Mouse (Mus musculus): Measurements from ENCODE around the gene Tshz3. TPM values are rescaled to one million over a fixed set of nuclear protein-coding genes. Genes with fewer than 3 reads are reported as not detected.

Gene Tshz3
- polyA plus RNA-seq, 1 experiment from 2014 or later: 4.1 TPM

DNA sequence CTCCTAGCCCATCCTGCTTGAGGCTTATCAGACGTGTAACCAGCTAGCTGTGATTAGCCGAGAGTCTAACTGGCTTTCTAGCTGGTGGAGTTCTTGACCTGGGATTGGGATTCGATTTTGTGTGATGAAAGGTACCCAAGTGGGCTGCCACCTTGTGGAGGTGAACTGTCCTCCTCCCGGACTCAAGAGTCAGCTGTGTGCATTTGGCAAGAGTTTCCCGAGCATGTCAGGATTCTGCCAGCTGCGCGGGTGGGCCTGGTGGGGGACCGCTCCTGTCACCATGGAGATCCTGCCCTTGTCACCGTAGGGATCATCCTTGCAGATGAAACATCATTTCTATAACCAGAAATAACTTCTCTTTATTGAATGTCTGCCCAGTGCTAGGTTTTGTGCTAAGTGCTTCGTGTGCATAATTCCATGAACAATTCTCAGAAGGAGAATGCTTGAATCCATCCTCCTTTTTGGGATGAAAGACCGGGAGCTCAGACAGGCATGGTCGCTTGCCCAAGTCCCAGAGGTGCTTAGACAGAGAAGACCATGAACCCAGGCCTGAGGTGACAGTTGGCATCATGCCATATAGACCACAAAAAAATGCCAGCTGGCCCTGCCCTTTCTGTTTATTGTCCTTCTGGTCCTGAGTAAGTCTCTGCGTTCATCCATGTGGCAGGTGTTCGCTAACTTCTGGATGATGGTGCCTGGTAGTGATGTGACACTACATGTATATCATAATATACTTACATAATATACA, 38.6 kb downstream of the Tshz3 start:
- ATAC-seq (no peak), DNase-seq (ENCODE audit: low spot score) (no peak)
- TF ChIP-seq EP300 (IDR thresholded peaks at IDR 0.05) (no peak), CTCF (IDR thresholded peaks at IDR 0.05) (peak; percentile 17; the same call in 1 of the 2 replicates)
- no peak overlapping the region for H3K4me3 ChIP-seq (ENCODE audit: low read depth, low read length)
- H3K27ac ChIP-seq (ENCODE audit: low read length): no peak overlapping the region
- no peak overlapping the region for H3K4me2 ChIP-seq (replicated peaks; ENCODE audit: low read depth, low read length)
- no peaks in the 10 kb centered on the region for H3K4me1 ChIP-seq (ENCODE audit: insufficient read depth, low read depth, low read length)
- H3K36me3 ChIP-seq (ENCODE audit: insufficient read depth, low read length): no peaks in the 10 kb centered on the region
- no peaks in the 10 kb centered on the region for H3K9me3 ChIP-seq (ENCODE audit: low read length)
- WGBS: 71% methylated on average over 14 of the region's 14 CpGs
- H3K27me3 ChIP-seq (replicated peaks; ENCODE audit: insufficient read depth, low read length): no peaks in the 10 kb centered on the region
- H3K9ac ChIP-seq (replicated peaks; ENCODE audit: low read depth): no peak overlapping the region

- TF ChIP-seq CTCF (IDR thresholded peaks at IDR 0.05): no peak
- no peak for TF ChIP-seq EP300 (IDR thresholded peaks at IDR 0.05)
- Histone ChIP-seq H3K36me3 (ENCODE audit: insufficient read depth, low read length) (no peaks in the 10 kb centered on the region), H3K27ac (ENCODE audit: low read length) (no peak overlapping the region), H3K4me3 (ENCODE audit: low read depth, low read length) (no peak overlapping the region), H3K4me2 (replicated peaks; ENCODE audit: low read depth, low read length) (no peak overlapping the region), H3K9me3 (ENCODE audit: low read length) (no peaks in the 10 kb centered on the region), H3K9ac (replicated peaks; ENCODE audit: low read depth) (no peak overlapping the region), H3K4me1 (ENCODE audit: insufficient read depth, low read depth, low read length) (no peaks in the 10 kb centered on the region), H3K27me3 (replicated peaks; ENCODE audit: insufficient read depth, low read length) (no peaks in the 10 kb centered on the region)
- WGBS: 90% methylated on average over 2 of the region's 2 CpGs
- DNase-seq (ENCODE audit: low spot score) (no peak), ATAC-seq (no peak)
These were observed 53.6 kb downstream of the Tshz3 start for GRCm38 (mm10) chr7:36751480-36751879.

GRCm38 (mm10) chr7:36767501-36768092, 69.7 kb downstream of the Tshz3 start:
- ATAC-seq (no peak), DNase-seq (ENCODE audit: low spot score) (no peak)
- Histone ChIP-seq H3K4me2 (replicated peaks; ENCODE audit: low read depth, low read length) (no peak overlapping the region), H3K9me3 (ENCODE audit: low read length) (no peaks in the 10 kb centered on the region), H3K4me1 (ENCODE audit: insufficient read depth, low read depth, low read length) (no peaks in the 10 kb centered on the region), H3K27me3 (replicated peaks; ENCODE audit: insufficient read depth, low read length) (no peaks in the 10 kb centered on the region), H3K4me3 (ENCODE audit: low read depth, low read length) (no peak overlapping the region), H3K9ac (replicated peaks; ENCODE audit: low read depth) (no peak overlapping the region), H3K27ac (ENCODE audit: low read length) (no peak overlapping the region), H3K36me3 (ENCODE audit: insufficient read depth, low read length) (0 out of 2 replicates have a peak, but pooled peaks cover 9% of the 10 kb centered on the region)
- TF ChIP-seq CTCF (IDR thresholded peaks at IDR 0.05) (no peak), EP300 (IDR thresholded peaks at IDR 0.05) (no peak)
- 43% methylated on average over 8 of the region's 8 CpGs for WGBS

GRCm38 (mm10) chr7:36773086-36773485, 75.2 kb downstream of the Tshz3 start:
- no peak overlapping the region for H3K4me2 ChIP-seq (replicated peaks; ENCODE audit: low read depth, low read length)
- TF ChIP-seq EP300 (IDR thresholded peaks at IDR 0.05) (no peak), CTCF (IDR thresholded peaks at IDR 0.05) (no peak)
- ATAC-seq: no peak
- H3K27ac ChIP-seq (ENCODE audit: low read length): no peak overlapping the region
- 0 out of 2 replicates have a peak, but pooled peaks cover 9% of the 10 kb centered on the region for H3K36me3 ChIP-seq (ENCODE audit: insufficient read depth, low read length)
- WGBS: 76% methylated on average over 7 of the region's 7 CpGs
- H3K9ac ChIP-seq (replicated peaks; ENCODE audit: low read depth): no peak overlapping the region
- DNase-seq (ENCODE audit: low spot score): no peak
- H3K4me3 ChIP-seq (ENCODE audit: low read depth, low read length): no peak overlapping the region
- no peaks in the 10 kb centered on the region for H3K27me3 ChIP-seq (replicated peaks; ENCODE audit: insufficient read depth, low read length)
- H3K4me1 ChIP-seq (ENCODE audit: insufficient read depth, low read depth, low read length): no peaks in the 10 kb centered on the region
- no peaks in the 10 kb centered on the region for H3K9me3 ChIP-seq (ENCODE audit: low read length)

DNA sequence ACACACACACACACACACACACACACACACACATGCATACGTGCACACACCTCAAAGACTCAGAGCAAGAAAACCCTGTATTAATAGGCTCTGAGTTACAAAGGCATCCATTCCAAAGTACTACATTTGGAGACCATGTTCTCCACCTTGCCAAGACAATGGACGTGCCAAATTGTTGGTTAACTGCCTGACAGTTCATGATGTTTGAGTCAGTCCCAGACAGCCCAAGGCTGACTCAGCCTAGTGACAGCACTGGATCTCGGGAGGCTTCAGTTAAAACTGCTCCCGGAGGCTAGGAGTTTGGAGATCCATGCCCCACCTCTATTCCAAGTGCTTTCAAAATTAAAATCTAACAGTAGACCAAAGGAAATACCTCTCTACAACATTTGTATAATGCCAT, 79.0 kb downstream of the Tshz3 start:
- TF ChIP-seq EP300 (IDR thresholded peaks at IDR 0.05) (no peak), CTCF (IDR thresholded peaks at IDR 0.05) (no peak)
- H3K4me3 ChIP-seq (ENCODE audit: low read depth, low read length): no peak overlapping the region
- ATAC-seq (no peak), DNase-seq (ENCODE audit: low spot score) (no peak)
- H3K9me3 ChIP-seq (ENCODE audit: low read length): peaks cover 3% of the 10 kb centered on the region; the same call in 1 of the 2 replicates
- no peak overlapping the region for H3K27ac ChIP-seq (ENCODE audit: low read length)
- no peak overlapping the region for H3K9ac ChIP-seq (replicated peaks; ENCODE audit: low read depth)
- H3K4me2 ChIP-seq (replicated peaks; ENCODE audit: low read depth, low read length): no peak overlapping the region
- no peaks in the 10 kb centered on the region for H3K27me3 ChIP-seq (replicated peaks; ENCODE audit: insufficient read depth, low read length)
- 69% methylated on average over 4 of the region's 4 CpGs for WGBS
- no peaks in the 10 kb centered on the region for H3K36me3 ChIP-seq (ENCODE audit: insufficient read depth, low read length)
- H3K4me1 ChIP-seq (ENCODE audit: insufficient read depth, low read depth, low read length): no peaks in the 10 kb centered on the region

DNA sequence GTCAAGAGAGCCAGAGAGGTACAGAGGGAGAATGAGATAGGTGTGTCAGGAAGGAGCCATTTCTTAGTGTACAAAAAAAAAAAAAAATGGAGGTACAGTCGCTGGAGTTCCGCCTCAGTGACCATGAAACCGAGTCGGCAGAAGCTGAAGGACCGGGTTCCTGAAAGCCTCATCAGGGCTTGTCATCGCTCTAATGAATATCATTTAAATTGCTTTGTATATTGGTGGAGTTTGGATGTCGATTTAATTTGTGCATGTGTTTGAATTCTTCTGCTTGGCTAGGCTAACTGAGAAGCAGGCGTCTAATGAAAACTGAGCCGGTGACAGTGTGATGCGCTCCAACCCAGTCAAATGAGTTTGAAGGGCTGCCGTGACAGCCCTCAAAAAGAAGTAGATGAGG, 80.5 kb downstream of the Tshz3 start:
- DNase-seq (ENCODE audit: low spot score) (no peak), ATAC-seq (no peak)
- TF ChIP-seq EP300 (IDR thresholded peaks at IDR 0.05) (no peak), CTCF (IDR thresholded peaks at IDR 0.05) (no peak)

More for the DNA sequence above, 80.5 kb downstream of the Tshz3 start:
- Histone ChIP-seq H3K4me3 (ENCODE audit: low read depth, low read length) (no peak overlapping the region), H3K4me1 (ENCODE audit: insufficient read depth, low read depth, low read length) (no peaks in the 10 kb centered on the region), H3K36me3 (ENCODE audit: insufficient read depth, low read length) (no peaks in the 10 kb centered on the region), H3K9me3 (ENCODE audit: low read length) (peaks cover 3% of the 10 kb centered on the region; the same call in 1 of the 2 replicates), H3K9ac (replicated peaks; ENCODE audit: low read depth) (no peak overlapping the region), H3K27ac (ENCODE audit: low read length) (no peak overlapping the region), H3K4me2 (replicated peaks; ENCODE audit: low read depth, low read length) (no peak overlapping the region), H3K27me3 (replicated peaks; ENCODE audit: insufficient read depth, low read length) (no peaks in the 10 kb centered on the region)
- WGBS: 88% methylated on average over 11 of the region's 11 CpGs

Data from lung, postnatal 0 days (tissue).